Mouse (Mus musculus) bone marrow macrophage, adult 2 months (primary cell): ENCODE measurements around the gene Eif4e3. TPM values are rescaled to one million over a fixed set of nuclear protein-coding genes. Genes with fewer than 3 reads are reported as not detected.

Experiments used
- H3K27ac ChIP-seq: 2 replicates; pipeline ENCODE4 v1.5.1; 2012; ENCODE audit warnings: low read depth, low read length; ENCODE audit not compliant: insufficient read depth
- H3K4me1 ChIP-seq: 2 replicates; pipeline ENCODE4 v1.6.1; 2012; ENCODE audit warnings: low read length; ENCODE audit not compliant: control insufficient read depth, insufficient read depth
- H3K4me3 ChIP-seq: 2 replicates; pipeline ENCODE4 v1.5.1; 2012; ENCODE audit warnings: mild to moderate bottlenecking, low read length, moderate library complexity; ENCODE audit not compliant: insufficient read depth
- CTCF ChIP-seq: IDR thresholded peaks from 2 replicates; pipeline ENCODE4 v1.5.1; 2012; ENCODE audit warnings: low read depth, mild to moderate bottlenecking, low read length, moderate library complexity
- POLR2A ChIP-seq: IDR thresholded peaks from 2 replicates; pipeline ENCODE4 v1.6.1; 2012; ENCODE audit warnings: mild to moderate bottlenecking, low read depth, low read length, borderline replicate concordance
- polyA plus RNA-seq: library from polyadenylated mRNA; stranded (reverse); fragments of >200 nt; gene quantifications from 2 replicates; pipeline ENCODE4 v1.2.4, GENCODE M21; 2012; ENCODE audit not compliant: missing spikeins, insufficient read depth, insufficient read length

Eif4e3 gene
- polyA plus RNA-seq, 1 experiment = 26.3 TPM

DNA sequence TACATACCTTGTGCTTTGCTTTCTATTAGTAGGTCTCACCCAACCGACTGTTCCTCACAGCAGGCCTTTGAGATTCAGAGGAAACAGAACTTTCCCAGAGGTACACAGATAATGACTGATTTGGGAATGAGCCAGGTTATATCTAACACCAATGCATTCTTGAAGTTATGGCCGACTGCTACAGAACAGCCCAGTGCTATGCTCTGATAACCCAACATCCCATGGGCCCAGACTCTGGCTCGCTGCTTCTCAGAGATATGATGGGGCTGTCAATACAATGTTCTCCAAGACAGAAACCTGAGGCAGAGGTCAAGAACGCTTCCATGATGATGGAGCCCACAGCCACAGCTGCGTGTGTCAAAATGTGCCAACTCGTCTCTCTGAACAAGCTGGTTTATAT is 21.9 kb upstream of the Eif4e3 start:
- Histone ChIP-seq H3K27ac (no peak overlapping the region), H3K4me3 (no peak overlapping the region), H3K4me1 (no peaks in the 10 kb centered on the region)
- TF ChIP-seq POLR2A = no peak
- TF ChIP-seq CTCF = no peak

DNA sequence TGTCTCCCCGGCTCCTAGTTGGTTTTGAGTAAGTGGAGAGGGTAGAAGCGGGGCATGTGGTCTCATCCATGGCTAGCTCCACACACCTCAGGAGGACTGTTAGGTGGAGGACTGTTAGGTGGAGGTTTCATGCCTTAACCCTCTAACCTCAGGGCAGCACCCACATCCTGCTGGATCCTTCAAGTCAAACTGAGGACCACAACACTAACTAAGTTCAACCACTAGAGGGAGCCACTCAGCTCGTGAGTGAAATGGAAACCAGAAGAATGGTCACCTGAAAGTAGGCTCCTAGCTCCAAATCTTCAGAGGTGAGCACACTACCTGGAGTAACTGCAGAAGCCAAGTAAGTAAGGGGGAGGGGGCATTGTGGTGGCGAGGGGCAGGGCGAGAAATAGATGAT is 18.3 kb upstream of the Eif4e3 start:
- Histone ChIP-seq H3K4me3 (no peak overlapping the region), H3K27ac (no peak overlapping the region), H3K4me1 (no peaks in the 10 kb centered on the region)
- no peak for TF ChIP-seq POLR2A
- peak; percentile 65 for TF ChIP-seq CTCF

DNA sequence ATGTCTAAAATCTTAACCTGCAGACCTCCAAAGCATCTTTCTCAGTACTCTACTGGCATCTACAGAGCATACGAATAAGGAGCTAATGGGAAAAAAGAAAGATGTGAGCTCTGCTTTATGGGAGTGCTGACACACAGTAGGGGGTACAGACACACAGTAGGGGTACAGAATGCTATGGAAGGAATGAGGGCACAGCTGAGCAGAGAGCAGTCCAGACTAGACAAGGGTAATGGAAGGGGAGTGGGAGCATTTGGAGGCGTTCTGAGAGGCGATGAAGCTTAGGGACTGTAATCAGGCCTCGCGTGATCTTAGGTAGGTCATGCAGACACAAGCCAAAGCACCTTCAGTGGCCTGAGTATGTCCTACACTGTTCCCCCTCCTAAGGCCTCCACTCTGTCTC is 17.4 kb upstream of the Eif4e3 start:
- TF ChIP-seq CTCF (no peak), POLR2A (no peak)
- Histone ChIP-seq H3K27ac (no peak overlapping the region), H3K4me3 (no peak overlapping the region), H3K4me1 (no peaks in the 10 kb centered on the region)

DNA sequence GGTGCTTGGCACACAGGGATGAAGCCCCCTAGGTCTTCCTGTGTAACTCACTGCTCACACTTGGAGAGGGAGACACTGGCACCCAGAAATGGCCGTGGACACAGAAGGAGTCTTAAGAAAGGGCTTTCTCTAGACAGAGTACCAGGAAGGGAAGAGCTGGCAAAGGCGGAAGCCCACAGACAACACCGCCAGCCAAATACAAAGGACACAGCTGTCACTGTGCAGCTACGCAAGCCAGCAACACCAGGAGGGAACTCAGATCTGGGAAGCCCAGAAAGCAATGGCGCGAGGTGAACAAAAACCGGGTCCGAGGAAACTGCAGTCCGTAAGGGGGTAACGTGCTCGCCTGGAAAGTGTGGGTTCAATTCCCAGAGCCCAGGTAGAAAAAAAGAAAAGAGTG is 11.5 kb upstream of the Eif4e3 start:
- Histone ChIP-seq H3K27ac (no peak overlapping the region), H3K4me3 (no peak overlapping the region), H3K4me1 (no peaks in the 10 kb centered on the region)
- TF ChIP-seq POLR2A = no peak
- no peak for TF ChIP-seq CTCF

DNA sequence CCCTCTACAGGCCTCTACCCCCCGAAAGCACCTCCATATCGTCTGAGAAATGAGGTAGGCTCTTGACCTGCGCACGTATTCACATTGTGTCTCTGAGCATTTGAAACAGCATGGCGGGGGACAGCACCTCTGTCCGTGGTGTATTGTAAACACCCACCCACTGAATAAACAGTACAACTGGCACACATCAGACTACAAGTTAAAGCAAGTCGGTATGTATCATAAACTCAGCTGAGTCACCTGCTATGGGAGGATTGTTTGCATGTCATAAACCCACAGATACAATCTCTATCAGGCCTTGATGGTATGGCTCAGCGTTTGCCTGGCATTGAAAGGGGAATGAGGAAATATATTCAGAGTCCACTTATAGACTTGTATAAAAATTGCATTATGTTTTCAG is 10.8 kb upstream of the Eif4e3 start:
- Histone ChIP-seq H3K4me1 (no peaks in the 10 kb centered on the region), H3K4me3 (no peak overlapping the region), H3K27ac (no peak overlapping the region)
- no peak for TF ChIP-seq POLR2A

DNA sequence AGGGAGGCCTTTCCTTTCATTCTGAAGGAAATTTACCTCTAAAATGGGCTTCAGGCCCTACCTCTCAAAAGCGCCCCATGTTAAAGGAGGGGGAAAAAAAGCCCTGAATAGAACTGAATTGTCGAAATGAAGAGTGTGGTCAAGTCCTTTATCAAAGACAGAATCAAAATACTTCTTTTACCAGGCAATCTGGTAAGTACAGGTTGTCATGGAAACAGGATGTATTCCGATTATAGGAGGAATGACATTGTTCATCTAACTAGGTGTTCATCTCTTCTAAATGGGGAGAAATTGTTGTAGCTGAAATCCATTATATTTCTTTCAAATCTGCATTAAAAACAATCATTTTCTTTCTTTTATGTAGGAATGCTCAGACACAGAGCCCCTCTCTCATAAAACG is 7.9 kb upstream of the Eif4e3 start:
- Histone ChIP-seq H3K4me1 (no peaks in the 10 kb centered on the region), H3K4me3 (no peak overlapping the region), H3K27ac (no peak overlapping the region)
- TF ChIP-seq POLR2A (no peak), CTCF (no peak)

DNA sequence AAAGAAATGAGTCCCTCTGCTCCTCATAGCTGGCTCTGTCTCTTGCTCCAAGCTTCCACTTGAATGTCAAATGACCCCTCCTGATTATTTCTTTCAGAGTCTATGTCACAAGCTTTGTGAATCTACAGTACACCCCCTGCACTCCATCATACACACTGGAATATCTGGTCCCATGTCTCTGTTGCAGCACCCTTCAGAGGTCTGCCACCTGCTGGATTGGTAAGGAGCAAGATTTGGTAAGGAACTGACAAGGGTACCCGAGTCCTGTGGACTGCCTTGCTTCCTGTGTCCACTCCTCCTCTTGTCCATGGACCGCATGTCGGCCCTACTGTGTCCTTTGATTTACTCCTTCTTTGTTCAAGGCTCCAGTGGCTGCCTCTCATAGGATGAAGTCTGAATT is 5.2 kb upstream of the Eif4e3 start:
- Histone ChIP-seq H3K27ac (no peak overlapping the region), H3K4me1 (peaks cover 8% of the 10 kb centered on the region), H3K4me3 (no peak overlapping the region)
- TF ChIP-seq POLR2A = no peak
- no peak for TF ChIP-seq CTCF

DNA sequence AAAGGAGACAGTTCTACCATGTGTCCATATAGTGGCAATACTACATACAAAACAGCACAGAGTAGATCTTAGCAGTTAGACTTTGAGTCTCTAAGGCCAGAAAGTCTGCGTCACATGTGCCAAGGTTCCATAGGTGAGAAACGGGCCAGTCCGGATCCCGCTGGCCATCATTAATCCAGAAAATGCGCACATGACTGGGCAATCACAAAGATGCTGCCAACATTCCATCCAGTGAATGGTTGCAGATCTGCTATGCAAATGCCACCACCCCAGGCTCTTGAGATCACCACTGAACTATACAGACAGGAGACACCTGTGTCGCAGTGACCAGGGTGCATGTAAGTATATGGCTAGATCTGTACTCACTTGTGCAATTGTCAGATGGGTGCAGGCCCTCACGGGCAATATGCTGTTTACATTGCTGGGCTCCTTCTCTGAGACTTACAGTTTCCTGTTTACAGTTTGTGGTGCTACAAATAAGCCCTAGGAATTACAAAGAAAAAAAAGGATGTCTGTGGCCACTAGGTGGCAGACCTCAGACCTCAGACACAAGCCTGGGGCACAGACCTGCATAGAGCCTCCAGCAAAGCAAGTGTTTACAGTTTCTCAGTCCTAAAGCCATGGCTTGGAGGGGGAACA is 4.0 kb upstream of the Eif4e3 start:
- TF ChIP-seq POLR2A = no peak
- peak; percentile 44 for TF ChIP-seq CTCF
- H3K4me3 ChIP-seq = no peak overlapping the region
- no peak overlapping the region for H3K27ac ChIP-seq
- H3K4me1 ChIP-seq = peaks cover 8% of the 10 kb centered on the region

DNA sequence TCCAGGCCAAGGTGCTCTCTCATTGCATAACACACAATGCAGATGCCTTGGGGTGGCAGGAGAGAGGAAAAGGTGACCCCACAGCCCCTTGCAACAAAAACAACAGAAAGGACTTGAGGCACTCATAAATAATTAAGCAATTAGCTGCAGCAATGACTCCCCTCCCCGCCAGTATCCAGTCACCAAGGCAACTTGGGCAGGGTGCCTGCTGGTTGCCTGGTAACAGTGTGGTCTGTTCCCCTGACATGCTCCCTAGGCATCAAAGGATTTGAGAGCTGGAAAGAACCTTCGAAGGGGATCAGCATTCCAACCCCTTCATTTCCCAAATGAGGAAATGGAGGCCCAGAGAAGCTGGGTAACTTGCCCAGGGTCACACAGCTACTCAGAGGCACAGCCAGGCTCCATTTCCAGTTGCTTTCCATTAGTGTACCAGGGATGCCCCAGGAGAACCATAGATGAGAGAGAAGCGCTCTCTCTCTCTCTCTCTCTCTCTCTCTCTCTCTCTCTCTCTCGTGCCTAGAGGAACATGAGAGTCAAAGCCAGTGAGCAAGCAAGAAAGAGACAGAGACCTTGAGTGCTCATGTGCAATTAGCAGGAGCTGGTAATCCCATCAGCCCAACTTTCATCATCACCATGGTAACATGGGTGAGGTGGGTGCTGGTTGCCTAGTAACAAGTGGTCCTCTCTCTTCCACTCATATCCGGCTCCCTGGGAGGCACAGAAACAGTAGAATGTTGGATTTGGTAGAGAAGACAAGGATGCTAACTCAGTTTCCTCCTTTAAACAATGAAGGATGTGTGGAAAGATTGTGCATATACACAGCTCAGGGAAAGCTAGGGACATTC is 3.1 kb upstream of the Eif4e3 start:
- H3K4me3 ChIP-seq = no peak overlapping the region
- H3K4me1 ChIP-seq = peaks cover 8% of the 10 kb centered on the region
- no peak overlapping the region for H3K27ac ChIP-seq
- TF ChIP-seq CTCF = no peak
- TF ChIP-seq POLR2A = no peak

DNA sequence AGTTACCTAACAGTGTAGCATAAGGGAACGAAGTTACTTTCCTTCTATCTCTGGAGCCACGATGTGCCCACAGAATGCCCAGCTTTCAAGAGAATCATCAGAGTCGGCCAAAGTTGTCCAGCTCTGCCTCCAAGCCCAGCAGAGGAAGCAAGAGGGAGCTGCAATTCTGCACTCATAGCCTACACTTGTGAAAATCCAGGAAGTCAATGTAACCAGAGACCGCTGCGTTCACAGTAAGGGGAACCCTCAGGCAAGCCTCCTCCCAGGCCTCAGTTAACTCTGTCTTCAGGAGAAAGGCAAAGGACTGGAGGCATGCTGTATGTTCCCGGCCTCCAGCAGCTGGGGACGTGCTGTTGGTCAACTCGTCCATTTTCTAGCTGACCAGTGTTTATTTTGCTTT is 719 bp upstream of the Eif4e3 start:
- TF ChIP-seq POLR2A (no peak), CTCF (no peak)
- peaks cover 17% of the 10 kb centered on the region for H3K4me1 ChIP-seq
- peak overlapping the region; percentile 32 for H3K27ac ChIP-seq
- peak overlapping the region; percentile 69 for H3K4me3 ChIP-seq
